Mouse (Mus musculus): ENCODE results near the gene Rack1. TPM values are rescaled to one million over a fixed set of nuclear protein-coding genes. Genes with fewer than 3 reads are reported as not detected.

Rack1 gene
- polyA plus RNA-seq, 1 experiment from 2014 or later, result 512 TPM

GRCm38 (mm10) chr11:48798984-48799920 lies 880 bp upstream of the Rack1 start:
- H3K4me3 ChIP-seq, result peak overlapping the region; percentile 82
- WGBS, result 12% methylated on average over 18 of the region's 18 CpGs
- H3K4me1 ChIP-seq, result peaks cover 33% of the 10 kb centered on the region
- peak overlapping the region; percentile 92 for H3K9ac ChIP-seq
- peak; percentile 21 for ATAC-seq (ENCODE audit: low FRiP score)
- no peaks in the 10 kb centered on the region for H3K27me3 ChIP-seq
- H3K27ac ChIP-seq, result peak overlapping the region; percentile 95
- H3K36me3 ChIP-seq, result peaks cover 29% of the 10 kb centered on the region
- peak overlapping the region; percentile 97 for H3K4me2 ChIP-seq (replicated peaks)
- H3K9me3 ChIP-seq (replicated peaks), result no peaks in the 10 kb centered on the region

DNA sequence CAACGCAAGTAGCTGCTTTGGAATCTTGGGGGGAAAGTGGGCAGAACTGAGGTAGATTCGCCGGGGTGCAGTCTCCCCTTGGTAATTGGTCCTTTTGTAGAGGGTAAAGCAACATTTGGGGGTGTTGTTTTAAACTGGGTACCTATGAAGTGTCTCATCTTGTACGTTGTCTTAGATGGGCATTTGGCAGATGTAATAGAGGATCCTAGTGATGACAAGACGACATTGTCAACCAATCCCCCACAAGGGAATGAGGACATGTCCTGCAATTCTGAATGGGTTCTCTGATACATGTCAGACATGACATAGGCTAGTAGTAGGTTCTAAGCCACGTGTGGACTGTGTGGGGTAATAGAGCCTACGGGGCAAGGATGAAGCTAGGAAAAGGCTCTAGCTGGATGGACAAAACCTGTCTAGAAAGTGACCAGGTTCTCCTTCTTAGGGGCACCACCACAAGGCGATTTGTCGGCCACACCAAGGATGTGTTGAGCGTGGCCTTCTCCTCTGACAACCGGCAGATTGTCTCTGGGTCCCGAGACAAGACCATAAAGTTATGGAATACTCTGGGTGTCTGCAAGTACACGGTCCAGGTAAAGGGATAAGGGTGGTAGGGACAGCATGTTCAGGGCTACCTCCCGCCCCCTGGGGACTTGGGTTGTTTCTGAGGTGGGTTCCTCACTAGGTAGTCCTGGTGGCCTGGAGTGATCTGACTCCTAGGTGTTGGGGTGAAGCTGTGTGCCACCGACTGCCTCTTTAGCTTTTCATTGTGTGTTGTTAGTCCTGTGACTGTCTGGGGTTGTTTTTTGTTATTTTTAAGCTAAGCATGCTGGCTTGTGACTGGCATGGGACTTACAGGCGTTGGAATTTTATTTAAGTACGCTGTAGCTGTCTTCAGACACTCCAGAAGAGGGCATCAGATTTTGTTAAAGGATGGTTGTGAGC lies 2.0 kb downstream of the Rack1 start:
- Histone ChIP-seq H3K36me3 (peaks cover 57% of the 10 kb centered on the region), H3K9me3 (replicated peaks) (no peaks in the 10 kb centered on the region), H3K27ac (no peak overlapping the region), H3K4me2 (replicated peaks) (peak overlapping the region; percentile 97), H3K9ac (peak overlapping the region; percentile 92), H3K27me3 (no peaks in the 10 kb centered on the region), H3K4me3 (peak overlapping the region; percentile 82), H3K4me1 (peaks cover 33% of the 10 kb centered on the region)
- 82% methylated on average over 17 of the region's 17 CpGs for WGBS
- ATAC-seq (ENCODE audit: low FRiP score), result no peak

- H3K36me3 ChIP-seq, result peaks cover 75% of the 10 kb centered on the region
- H3K27ac ChIP-seq, result no peak overlapping the region
- no peak overlapping the region for H3K4me2 ChIP-seq (replicated peaks)
- no peaks in the 10 kb centered on the region for H3K9me3 ChIP-seq (replicated peaks)
- no peak overlapping the region for H3K4me3 ChIP-seq
- peaks cover 23% of the 10 kb centered on the region for H3K4me1 ChIP-seq
- 93% methylated on average over 2 of the region's 2 CpGs for WGBS
- no peaks in the 10 kb centered on the region for H3K27me3 ChIP-seq
- no peak overlapping the region for H3K9ac ChIP-seq
- no peak for ATAC-seq (ENCODE audit: low FRiP score)
Measured at GRCm38 (mm10) chr11:48803988-48804387, 3.9 kb downstream of the Rack1 start.

- no peak for ATAC-seq (ENCODE audit: low FRiP score)
- H3K4me1 ChIP-seq, result peaks cover 22% of the 10 kb centered on the region
- no peaks in the 10 kb centered on the region for H3K27me3 ChIP-seq
- H3K36me3 ChIP-seq, result peaks cover 84% of the 10 kb centered on the region
- 84% methylated on average over 2 of the region's 2 CpGs for WGBS
- no peaks in the 10 kb centered on the region for H3K9me3 ChIP-seq (replicated peaks)
- H3K4me2 ChIP-seq (replicated peaks), result no peak overlapping the region
- no peak overlapping the region for H3K9ac ChIP-seq
- H3K4me3 ChIP-seq, result no peak overlapping the region
- H3K27ac ChIP-seq, result no peak overlapping the region
Measured at GRCm38 (mm10) chr11:48804922-48805321, 4.8 kb downstream of the Rack1 start.

DNA sequence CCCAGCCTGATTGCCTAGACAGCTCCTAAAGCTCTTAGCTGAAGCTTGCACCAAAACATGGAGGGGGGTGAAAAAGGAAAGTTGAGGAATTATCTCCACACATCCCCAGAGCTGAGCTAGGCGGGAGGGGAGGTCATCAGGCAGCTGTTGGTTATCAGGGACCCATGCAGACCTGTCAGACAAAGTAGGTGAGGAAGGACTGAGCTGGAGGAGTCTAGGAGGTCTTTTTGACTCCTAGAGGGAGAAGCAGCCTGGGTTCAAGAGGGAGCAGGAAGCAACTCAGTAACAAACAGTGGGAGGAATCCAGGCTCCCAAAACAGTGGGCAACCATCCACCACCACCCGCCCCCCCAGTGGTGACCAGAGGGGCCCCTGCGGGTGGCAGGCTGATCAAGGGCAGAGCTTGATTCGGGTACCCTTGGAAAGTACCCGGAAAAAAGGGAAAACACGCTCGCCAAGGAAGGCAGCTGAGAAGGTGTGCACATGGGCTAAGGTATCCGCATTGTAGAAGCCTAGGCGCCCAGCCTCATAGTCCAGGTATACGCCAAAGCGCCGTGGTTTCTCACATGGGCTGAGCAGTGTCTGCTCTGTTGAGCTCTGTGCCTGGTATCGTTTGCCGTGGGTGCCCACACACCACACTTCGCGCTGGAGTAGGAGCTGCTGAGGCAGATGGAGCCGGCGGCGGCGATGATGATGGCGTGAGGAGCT lies 6.9 kb downstream of the Rack1 start:
- peaks cover 99% of the 10 kb centered on the region for H3K36me3 ChIP-seq
- H3K27ac ChIP-seq, result no peak overlapping the region
- H3K4me1 ChIP-seq, result peaks cover 11% of the 10 kb centered on the region
- H3K4me2 ChIP-seq (replicated peaks), result no peak overlapping the region
- no peak overlapping the region for H3K9ac ChIP-seq
- peak; percentile 45 for ATAC-seq (ENCODE audit: low FRiP score)
- H3K9me3 ChIP-seq (replicated peaks), result no peaks in the 10 kb centered on the region
- H3K4me3 ChIP-seq, result no peak overlapping the region
- H3K27me3 ChIP-seq, result no peaks in the 10 kb centered on the region
- 67% methylated on average over 21 of the region's 21 CpGs for WGBS

DNA sequence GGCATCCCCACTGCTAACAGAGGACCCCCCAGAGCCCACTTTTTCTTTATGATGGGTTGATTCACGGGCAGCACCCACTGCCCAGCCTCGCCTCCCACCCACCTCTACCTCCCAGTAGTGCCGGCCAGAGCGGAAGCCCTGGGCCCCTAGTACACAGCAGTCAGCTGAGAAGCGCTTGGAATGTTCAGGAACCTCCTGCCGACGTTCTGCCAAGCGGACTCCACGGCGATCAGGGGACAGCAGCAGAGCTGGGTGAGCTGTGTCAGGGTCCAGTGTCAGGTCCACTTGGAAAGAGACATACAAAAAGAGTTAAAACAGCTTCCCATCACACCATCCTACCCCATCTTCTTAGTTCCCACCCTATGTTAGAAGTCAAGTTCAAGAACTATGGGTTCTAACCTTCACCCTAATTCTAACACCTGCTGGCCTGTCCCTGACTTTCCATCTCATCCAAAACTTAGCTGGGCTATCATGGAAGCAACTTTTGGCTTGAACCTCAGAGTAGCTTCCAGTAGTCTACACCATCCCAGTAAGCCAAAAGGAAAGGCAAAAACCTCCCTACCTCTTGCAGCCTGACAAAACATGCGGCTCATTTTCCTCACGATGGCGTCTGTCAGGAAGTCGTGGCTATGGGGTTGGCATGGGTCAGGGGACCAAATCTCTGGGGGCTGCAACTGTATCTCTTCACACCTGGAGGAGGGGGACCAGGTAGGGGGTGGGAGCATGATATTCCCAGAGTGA lies 7.6 kb downstream of the Rack1 start:
- WGBS, result 67% methylated on average over 14 of the region's 14 CpGs
- H3K27me3 ChIP-seq, result no peaks in the 10 kb centered on the region
- peaks cover 98% of the 10 kb centered on the region for H3K36me3 ChIP-seq
- no peak overlapping the region for H3K4me3 ChIP-seq
- peak; percentile 16; the same call in 1 of the 2 replicates for ATAC-seq (ENCODE audit: low FRiP score)
- H3K9ac ChIP-seq, result no peak overlapping the region
- no peak overlapping the region for H3K27ac ChIP-seq
- H3K4me2 ChIP-seq (replicated peaks), result no peak overlapping the region
- H3K4me1 ChIP-seq, result peaks cover 4% of the 10 kb centered on the region; the same call in 1 of the 2 replicates
- no peaks in the 10 kb centered on the region for H3K9me3 ChIP-seq (replicated peaks)

DNA sequence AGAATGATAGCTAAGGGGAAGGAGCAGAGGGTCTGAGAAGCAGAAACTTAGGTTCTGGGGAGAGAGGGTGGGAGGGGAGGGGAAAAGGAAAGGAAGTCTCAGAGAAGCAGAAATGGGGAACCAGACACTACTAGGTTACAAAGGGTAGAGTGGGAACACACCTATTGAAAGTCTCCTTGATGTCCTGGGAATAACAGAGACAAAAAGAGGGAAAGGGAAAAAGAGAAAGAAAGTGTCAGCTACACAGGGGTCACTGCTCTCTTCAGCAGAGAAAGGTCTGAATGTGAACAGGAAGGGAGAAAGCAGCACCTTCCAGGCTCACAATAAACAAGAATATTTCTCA lies 8.1 kb downstream of the Rack1 start:
- no peak overlapping the region for H3K4me2 ChIP-seq (replicated peaks)
- no peaks in the 10 kb centered on the region for H3K27me3 ChIP-seq
- H3K36me3 ChIP-seq, result peaks cover 96% of the 10 kb centered on the region
- no peak for ATAC-seq (ENCODE audit: low FRiP score)
- H3K27ac ChIP-seq, result no peak overlapping the region
- H3K4me1 ChIP-seq, result no peaks in the 10 kb centered on the region
- no peaks in the 10 kb centered on the region for H3K9me3 ChIP-seq (replicated peaks)
- H3K4me3 ChIP-seq, result no peak overlapping the region
- H3K9ac ChIP-seq, result no peak overlapping the region

DNA sequence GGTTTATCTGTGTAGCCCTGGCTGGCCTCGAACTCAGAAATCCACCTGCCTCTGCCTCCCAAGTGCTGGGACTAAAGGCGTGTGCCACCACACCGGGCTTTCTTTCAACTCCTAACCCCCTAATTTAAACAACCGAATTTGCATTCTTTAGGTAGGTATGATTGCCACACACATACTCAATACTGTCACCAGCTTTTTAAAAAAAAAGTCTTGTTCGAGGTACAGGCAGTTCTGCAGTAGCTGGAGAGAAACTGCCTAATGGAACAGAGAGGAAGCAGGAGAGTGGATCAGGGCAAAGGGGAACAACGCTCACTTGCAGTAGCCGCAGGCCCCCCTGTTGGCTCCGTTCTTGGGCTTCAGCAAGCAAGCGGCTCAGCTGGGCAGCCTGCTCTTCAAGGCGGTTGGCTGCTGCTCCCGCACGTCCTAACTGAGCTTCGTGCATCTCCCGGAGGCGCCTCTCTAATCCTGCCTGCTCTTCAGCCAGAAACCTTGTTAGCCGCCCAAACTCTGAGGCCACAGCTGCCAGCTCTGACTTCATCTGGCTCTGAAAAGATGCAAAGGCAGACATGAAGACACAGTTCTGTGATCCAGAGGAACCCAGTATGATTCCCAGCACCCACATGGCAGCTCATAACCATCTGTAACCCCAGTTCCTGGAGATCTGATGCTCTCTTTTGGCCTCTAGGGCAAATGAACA lies 8.8 kb downstream of the Rack1 start:
- ATAC-seq (ENCODE audit: low FRiP score), result no peak
- 78% methylated on average over 16 of the region's 16 CpGs for WGBS
- H3K4me3 ChIP-seq, result no peak overlapping the region
- H3K4me2 ChIP-seq (replicated peaks), result no peak overlapping the region
- peaks cover 93% of the 10 kb centered on the region for H3K36me3 ChIP-seq
- H3K9me3 ChIP-seq (replicated peaks), result no peaks in the 10 kb centered on the region
- H3K27ac ChIP-seq, result no peak overlapping the region
- no peaks in the 10 kb centered on the region for H3K27me3 ChIP-seq
- no peak overlapping the region for H3K9ac ChIP-seq
- H3K4me1 ChIP-seq, result no peaks in the 10 kb centered on the region

DNA sequence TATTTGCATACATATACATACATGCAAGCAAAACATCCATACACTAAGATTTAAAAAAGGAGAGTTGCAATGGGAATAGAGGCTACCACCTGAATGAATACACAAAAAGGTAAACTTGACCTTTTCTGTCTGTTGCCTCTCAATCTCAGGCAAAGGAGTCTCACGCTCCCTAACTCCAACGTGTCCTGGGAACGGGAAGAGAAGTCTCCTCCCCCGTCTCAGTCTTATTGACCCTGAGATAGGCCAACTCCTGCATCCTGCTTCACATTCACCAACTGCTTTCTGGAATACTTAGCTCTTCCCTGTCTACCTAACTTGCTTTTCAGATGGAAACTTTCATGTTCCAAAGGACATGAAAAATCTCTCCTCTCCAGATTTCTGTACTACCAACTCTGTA lies 9.3 kb downstream of the Rack1 start:
- ATAC-seq (ENCODE audit: low FRiP score), result no peak

GRCm38 (mm10) chr11:48810142-48810541 lies 10.0 kb downstream of the Rack1 start:
- Histone ChIP-seq H3K4me3 (no peak overlapping the region), H3K9me3 (replicated peaks) (no peaks in the 10 kb centered on the region), H3K36me3 (peaks cover 80% of the 10 kb centered on the region), H3K4me1 (peaks cover 9% of the 10 kb centered on the region), H3K4me2 (replicated peaks) (no peak overlapping the region), H3K27me3 (no peaks in the 10 kb centered on the region), H3K27ac (no peak overlapping the region), H3K9ac (no peak overlapping the region)
- WGBS, result 92% methylated on average over 2 of the region's 2 CpGs
- ATAC-seq (ENCODE audit: low FRiP score), result no peak

More for the DNA sequence above, 9.3 kb downstream of the Rack1 start:
- H3K4me2 ChIP-seq (replicated peaks), result no peak overlapping the region
- WGBS, result 78% methylated on average over 4 of the region's 4 CpGs
- no peaks in the 10 kb centered on the region for H3K9me3 ChIP-seq (replicated peaks)
- H3K27me3 ChIP-seq, result no peaks in the 10 kb centered on the region
- no peak overlapping the region for H3K9ac ChIP-seq
- peaks cover 88% of the 10 kb centered on the region for H3K36me3 ChIP-seq
- no peak overlapping the region for H3K4me3 ChIP-seq
- H3K4me1 ChIP-seq, result 0 out of 2 replicates have a peak, but pooled peaks cover 3% of the 10 kb centered on the region
- no peak overlapping the region for H3K27ac ChIP-seq

DNA sequence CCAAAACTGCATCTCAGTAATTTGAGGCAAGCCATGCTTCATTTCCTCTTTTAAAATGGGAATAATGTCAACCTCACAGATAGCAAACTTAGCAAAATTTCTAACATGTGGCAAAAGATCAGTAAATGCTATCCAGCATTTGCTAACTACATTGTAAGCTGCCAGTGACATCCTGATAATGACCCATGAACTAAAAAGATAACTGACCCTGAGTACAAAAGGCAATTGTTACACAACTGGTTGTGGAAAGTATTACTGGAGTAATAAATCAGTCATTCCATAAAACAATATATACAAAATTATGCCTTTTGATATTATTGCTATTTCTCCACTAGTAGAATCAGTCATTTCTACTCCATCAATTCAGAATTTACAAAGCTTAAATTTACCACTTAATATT lies 13.7 kb downstream of the Rack1 start:
- no peaks in the 10 kb centered on the region for H3K27me3 ChIP-seq
- no peak overlapping the region for H3K27ac ChIP-seq
- no peaks in the 10 kb centered on the region for H3K9me3 ChIP-seq (replicated peaks)
- no peak overlapping the region for H3K9ac ChIP-seq
- H3K4me1 ChIP-seq, result peaks cover 23% of the 10 kb centered on the region
- peaks cover 45% of the 10 kb centered on the region for H3K36me3 ChIP-seq
- no peak for ATAC-seq (ENCODE audit: low FRiP score)
- no peak overlapping the region for H3K4me3 ChIP-seq
- H3K4me2 ChIP-seq (replicated peaks), result no peak overlapping the region

Data from hindbrain, embryonic 12.5 days (tissue).